Mouse (Mus musculus): ENCODE measurements around the gene Slc16a3. TPM values are rescaled to one million over a fixed set of nuclear protein-coding genes. Genes with fewer than 3 reads are reported as not detected.

The Slc16a3 gene
- polyA plus RNA-seq, 1 experiment from 2014 or later, result 39.3 TPM

GRCm38 (mm10) chr11:120932564-120933398 is 15.5 kb upstream of the Slc16a3 start, which contains the start of gene Ccdc57:
TSS of gene Ccdc57 (minus strand) at chr11:120932872.
- Histone ChIP-seq H3K36me3 (ENCODE audit: insufficient read depth) (no peaks in the 10 kb centered on the region), H3K9ac (peak within 1 kb of the TSS; percentile 69), H3K9me3 (ENCODE audit: low read depth, low read length) (no peaks in the 10 kb centered on the region), H3K4me3 (ENCODE audit: low read depth, low read length) (peak within 1 kb of the TSS; percentile 71), H3K27ac (ENCODE audit: low read depth) (no peak within 1 kb of the TSS), H3K4me1 (ENCODE audit: insufficient read depth) (no peaks in the 10 kb centered on the region; the same call in 1 of the 2 replicates), H3K4me2 (peak within 1 kb of the TSS; percentile 85), H3K27me3 (ENCODE audit: insufficient read depth, low read length) (no peaks in the 10 kb centered on the region)
- peak; percentile 96 for DNase-seq
- TF ChIP-seq CTCF (IDR thresholded peaks at IDR 0.05; ENCODE audit: low read depth), result no peak
- WGBS, result 10% methylated on average over 44 of the region's 44 CpGs
- peak; percentile 96 for ATAC-seq (ENCODE audit: insufficient read depth)

DNA sequence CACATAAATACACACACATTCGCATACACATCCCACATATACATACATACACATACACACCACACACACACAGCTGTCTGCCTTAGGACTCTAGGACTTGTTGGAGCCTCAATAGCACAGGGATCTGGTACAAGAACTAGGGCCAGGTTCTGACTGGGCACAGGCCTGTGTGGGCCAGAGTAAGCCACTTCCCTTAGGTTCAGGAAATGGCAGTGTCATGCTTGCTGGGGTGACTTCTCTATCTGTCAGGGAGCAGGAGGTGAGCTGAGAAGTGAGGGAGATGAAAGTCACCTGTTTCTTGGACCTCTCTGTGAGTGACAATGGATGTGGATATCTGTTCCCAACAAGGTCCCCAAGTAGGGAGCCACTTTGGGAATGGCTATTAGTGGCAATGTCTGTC is 10.3 kb upstream of the Slc16a3 start:
- no peak overlapping the region for H3K27ac ChIP-seq (ENCODE audit: low read depth)
- H3K36me3 ChIP-seq (ENCODE audit: insufficient read depth), result no peaks in the 10 kb centered on the region
- no peak overlapping the region for H3K4me2 ChIP-seq
- H3K9ac ChIP-seq, result no peak overlapping the region
- 89% methylated on average over 1 of the region's 1 CpGs for WGBS
- TF ChIP-seq CTCF (IDR thresholded peaks at IDR 0.05; ENCODE audit: low read depth), result no peak
- DNase-seq (no peak), ATAC-seq (ENCODE audit: insufficient read depth) (no peak)
- no peaks in the 10 kb centered on the region for H3K27me3 ChIP-seq (ENCODE audit: insufficient read depth, low read length)
- no peaks in the 10 kb centered on the region for H3K9me3 ChIP-seq (ENCODE audit: low read depth, low read length)
- H3K4me1 ChIP-seq (ENCODE audit: insufficient read depth), result no peaks in the 10 kb centered on the region; the same call in 1 of the 2 replicates
- H3K4me3 ChIP-seq (ENCODE audit: low read depth, low read length), result no peak overlapping the region

- Histone ChIP-seq H3K36me3 (ENCODE audit: insufficient read depth) (no peaks in the 10 kb centered on the region), H3K9ac (no peak overlapping the region), H3K27me3 (ENCODE audit: insufficient read depth, low read length) (no peaks in the 10 kb centered on the region), H3K9me3 (ENCODE audit: low read depth, low read length) (no peaks in the 10 kb centered on the region), H3K4me3 (ENCODE audit: low read depth, low read length) (no peak overlapping the region), H3K4me2 (no peak overlapping the region), H3K27ac (ENCODE audit: low read depth) (0 out of 2 replicates have a peak overlapping the region, but pooled peaks have one; percentile 12), H3K4me1 (ENCODE audit: insufficient read depth) (no peaks in the 10 kb centered on the region)
- TF ChIP-seq CTCF (IDR thresholded peaks at IDR 0.05; ENCODE audit: low read depth), result no peak
- ATAC-seq (ENCODE audit: insufficient read depth) (no peak), DNase-seq (no peak)
- 16% methylated on average over 4 of the region's 4 CpGs for WGBS
Observed at GRCm38 (mm10) chr11:120938795-120939194, 9.5 kb upstream of the Slc16a3 start.

DNA sequence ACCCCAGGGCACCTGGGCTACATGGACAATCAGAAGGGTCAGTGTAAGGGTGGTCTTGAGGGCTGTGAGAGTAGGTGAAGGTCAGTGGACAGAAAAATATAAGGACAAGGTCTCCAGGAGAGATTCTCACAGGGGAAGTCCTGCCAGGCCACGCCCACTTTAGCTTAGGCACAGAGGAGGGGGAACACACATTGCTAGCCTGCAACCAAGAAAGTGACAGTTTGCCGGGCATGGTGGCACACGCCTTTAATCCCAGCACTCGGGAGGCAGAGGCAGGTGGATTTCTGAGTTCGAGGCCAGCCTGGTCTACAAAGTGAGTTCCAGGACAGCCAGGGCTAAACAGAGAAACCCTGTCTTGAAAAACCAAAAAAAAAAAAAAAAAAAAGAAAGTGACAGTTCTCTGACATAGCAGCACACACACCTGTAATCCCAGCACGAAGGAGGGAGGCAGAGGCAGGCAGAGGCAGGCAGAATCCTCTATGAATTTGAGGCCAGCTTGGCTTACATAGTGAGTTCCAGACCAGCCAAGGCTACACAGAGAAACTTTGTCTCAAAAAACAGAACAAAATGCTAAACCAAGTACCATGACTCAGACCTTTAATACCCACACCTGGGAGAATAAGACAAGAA is 8.5 kb upstream of the Slc16a3 start:
- Histone ChIP-seq H3K9me3 (ENCODE audit: low read depth, low read length) (no peaks in the 10 kb centered on the region), H3K27ac (ENCODE audit: low read depth) (no peak overlapping the region), H3K27me3 (ENCODE audit: insufficient read depth, low read length) (no peaks in the 10 kb centered on the region), H3K36me3 (ENCODE audit: insufficient read depth) (no peaks in the 10 kb centered on the region), H3K4me2 (no peak overlapping the region), H3K9ac (no peak overlapping the region), H3K4me1 (ENCODE audit: insufficient read depth) (no peaks in the 10 kb centered on the region), H3K4me3 (ENCODE audit: low read depth, low read length) (no peak overlapping the region)
- DNase-seq (no peak), ATAC-seq (ENCODE audit: insufficient read depth) (no peak)
- WGBS, result 44% methylated on average over 6 of the region's 6 CpGs
- no peak for TF ChIP-seq CTCF (IDR thresholded peaks at IDR 0.05; ENCODE audit: low read depth)

GRCm38 (mm10) chr11:120940959-120941358 is 7.3 kb upstream of the Slc16a3 start:
- no peaks in the 10 kb centered on the region for H3K27me3 ChIP-seq (ENCODE audit: insufficient read depth, low read length)
- no peaks in the 10 kb centered on the region for H3K9me3 ChIP-seq (ENCODE audit: low read depth, low read length)
- no peaks in the 10 kb centered on the region for H3K36me3 ChIP-seq (ENCODE audit: insufficient read depth)
- no peak for ATAC-seq (ENCODE audit: insufficient read depth)
- H3K4me2 ChIP-seq, result no peak overlapping the region
- TF ChIP-seq CTCF (IDR thresholded peaks at IDR 0.05; ENCODE audit: low read depth), result no peak
- no peak overlapping the region for H3K27ac ChIP-seq (ENCODE audit: low read depth)
- 86% methylated on average over 6 of the region's 6 CpGs for WGBS
- no peak for DNase-seq
- H3K4me1 ChIP-seq (ENCODE audit: insufficient read depth), result no peaks in the 10 kb centered on the region
- no peak overlapping the region for H3K4me3 ChIP-seq (ENCODE audit: low read depth, low read length)
- H3K9ac ChIP-seq, result no peak overlapping the region

DNA sequence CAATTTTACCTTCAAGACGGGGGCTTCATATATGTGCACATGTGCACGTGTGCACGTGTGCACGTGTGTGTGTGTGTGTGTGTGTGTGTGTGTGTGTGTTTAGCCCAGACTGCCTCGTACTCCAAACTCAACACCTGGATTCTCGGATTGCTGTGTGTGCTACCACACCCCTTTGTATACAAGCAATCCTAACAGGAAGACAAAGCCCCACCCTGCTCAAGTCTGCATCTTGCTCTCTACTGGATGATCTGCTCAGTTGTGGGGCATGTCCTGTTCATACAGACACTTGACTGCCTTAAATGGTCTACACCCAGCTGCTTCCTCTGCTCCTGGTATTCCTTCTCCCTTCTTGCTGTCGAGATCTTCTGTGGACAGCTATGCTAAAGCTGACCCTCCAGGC is 3.0 kb upstream of the Slc16a3 start:
- Histone ChIP-seq H3K4me1 (ENCODE audit: insufficient read depth) (peaks cover 4% of the 10 kb centered on the region; the same call in 1 of the 2 replicates), H3K9ac (no peak overlapping the region), H3K27me3 (ENCODE audit: insufficient read depth, low read length) (no peaks in the 10 kb centered on the region), H3K36me3 (ENCODE audit: insufficient read depth) (no peaks in the 10 kb centered on the region), H3K4me2 (no peak overlapping the region), H3K9me3 (ENCODE audit: low read depth, low read length) (no peaks in the 10 kb centered on the region), H3K4me3 (ENCODE audit: low read depth, low read length) (no peak overlapping the region), H3K27ac (ENCODE audit: low read depth) (no peak overlapping the region)
- no peak for ATAC-seq (ENCODE audit: insufficient read depth)
- WGBS, result 72% methylated on average over 7 of the region's 7 CpGs
- DNase-seq, result no peak
- TF ChIP-seq CTCF (IDR thresholded peaks at IDR 0.05; ENCODE audit: low read depth), result no peak

DNA sequence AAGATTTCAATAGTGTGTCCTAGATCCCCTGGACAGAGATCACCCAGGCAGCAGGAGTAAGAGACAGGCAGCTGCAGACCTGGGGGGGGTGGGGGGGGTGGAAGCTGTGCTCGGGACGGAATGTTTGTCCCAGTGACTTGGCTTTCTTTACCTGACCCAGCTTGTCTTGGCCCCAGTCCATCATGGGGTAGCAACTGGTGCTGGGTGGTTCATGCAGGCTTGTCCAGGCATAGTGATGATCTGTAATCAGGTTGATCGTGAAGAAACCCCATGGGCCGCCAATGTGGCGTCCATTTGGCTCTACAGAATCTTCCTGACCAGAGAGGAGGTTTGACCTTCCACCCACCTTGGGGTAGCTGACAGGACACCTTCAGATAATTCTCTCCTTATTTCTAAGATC is 2.4 kb upstream of the Slc16a3 start:
- ATAC-seq (ENCODE audit: insufficient read depth), result no peak
- no peaks in the 10 kb centered on the region for H3K27me3 ChIP-seq (ENCODE audit: insufficient read depth, low read length)
- peaks cover 7% of the 10 kb centered on the region; the same call in 1 of the 2 replicates for H3K4me1 ChIP-seq (ENCODE audit: insufficient read depth)
- no peak overlapping the region for H3K27ac ChIP-seq (ENCODE audit: low read depth)
- no peak overlapping the region for H3K4me2 ChIP-seq
- H3K9ac ChIP-seq, result no peak overlapping the region
- WGBS, result 88% methylated on average over 5 of the region's 5 CpGs
- H3K4me3 ChIP-seq (ENCODE audit: low read depth, low read length), result no peak overlapping the region
- no peak for DNase-seq
- TF ChIP-seq CTCF (IDR thresholded peaks at IDR 0.05; ENCODE audit: low read depth), result no peak
- no peaks in the 10 kb centered on the region for H3K36me3 ChIP-seq (ENCODE audit: insufficient read depth)
- no peaks in the 10 kb centered on the region for H3K9me3 ChIP-seq (ENCODE audit: low read depth, low read length)

Data from lung, embryonic 14.5 days (tissue).